Mouse (Mus musculus) T-cell, adult 2 months (primary cell): ENCODE results near the gene Cd24a.

Experiments used
- DNase-seq: peaks from one replicate; pipeline ENCODE4 v3.0.0; 2022; ENCODE audit warnings: low spot score

Gene Cd24a

GRCm38 (mm10) chr10:43629216-43629615 is 51.1 kb downstream of the Cd24a start:
- DNase-seq: no peak

- DNase-seq: no peak
These were observed 51.8 kb downstream of the Cd24a start for GRCm38 (mm10) chr10:43629857-43630256.

GRCm38 (mm10) chr10:43630634-43631033 is 52.5 kb downstream of the Cd24a start:
- no peak for DNase-seq

- DNase-seq: no peak
These were observed 53.0 kb downstream of the Cd24a start for GRCm38 (mm10) chr10:43631049-43631448.

GRCm38 (mm10) chr10:43631639-43632354 is 53.7 kb downstream of the Cd24a start:
- no peak for DNase-seq

GRCm38 (mm10) chr10:43633117-43633516 is 55.0 kb downstream of the Cd24a start:
- no peak for DNase-seq
